Mouse (Mus musculus) left cerebral cortex, adult 2 months (tissue): Measurements from ENCODE around the gene Pxn. TPM values are rescaled to one million over a fixed set of nuclear protein-coding genes. Genes with fewer than 3 reads are reported as not detected.
"Not testable (repeated sequence)": the region's sequence is repeated elsewhere in the genome, so short reads cannot be mapped to it uniquely, and the experiment has no call there.

Source experiments
- DNase-seq, 2 experiments: peaks; one replicate each; pipeline ENCODE4 v3.0.0; 2021 to 2022; ENCODE audit warnings: low spot score in 2 of 2, mixed read lengths in 1 of 2; ENCODE audit errors: extremely low spot score in 1 of 2
- H3K27ac ChIP-seq: fragments of 200-600 bp; 2 replicates; pipeline ENCODE4 v1.8.1; 2022
- H3K4me3 ChIP-seq: fragments of 200-600 bp; 2 replicates; pipeline ENCODE4 v1.8.1; 2022
- CTCF ChIP-seq: fragments of 200-600 bp; IDR thresholded peaks from 2 replicates; pipeline ENCODE4 v1.8.1; 2022; ENCODE audit warnings: antibody characterized with exemption, mild to moderate bottlenecking, moderate library complexity
- intact Hi-C: fragments of 180-260 bp; cut with DNase I; formaldehyde crosslinking; loops from one replicate; pipeline ENCODE4 v1.15.1; 2025
- total RNA-seq, 2 experiments: library from RNA; stranded (reverse); gene quantifications; 2 replicates each; pipeline ENCODE4 v1.2.3; 2021

Pxn gene
- total RNA-seq, 2 experiments from 2014 or later, result 22.8 to 25.7 TPM

GRCm38 (mm10) chr5:115487942-115488580, 18.4 kb upstream of the Pxn start:
- Histone ChIP-seq H3K4me3 (no peak overlapping the region), H3K27ac (peak overlapping the region; percentile 100; the same call in 1 of the 2 replicates)
- no peak for DNase-seq
- intact Hi-C loops, result no loop called here
- no peak; the same call in 1 of the 2 replicates for TF ChIP-seq CTCF

GRCm38 (mm10) chr5:115488841-115489698, 17.4 kb upstream of the Pxn start:
- H3K27ac ChIP-seq, result peak overlapping the region; percentile 100
- TF ChIP-seq CTCF, result no peak
- peak overlapping the region; percentile 59 for H3K4me3 ChIP-seq
- intact Hi-C loops, result no loop called here
- peak; percentile 75 to 77 for DNase-seq

GRCm38 (mm10) chr5:115489699-115490637, 16.5 kb upstream of the Pxn start:
- Histone ChIP-seq H3K27ac (peak overlapping the region; percentile 100), H3K4me3 (peak overlapping the region; percentile 59)
- intact Hi-C loops, result no loop called here
- DNase-seq, result peak; percentile 81
- no peak for TF ChIP-seq CTCF

- TF ChIP-seq CTCF, result no peak
- no peak overlapping the region for H3K27ac ChIP-seq
These were observed 15.9 kb upstream of the Pxn start for GRCm38 (mm10) chr5:115490638-115491000.

GRCm38 (mm10) chr5:115491076-115491475, 15.4 kb upstream of the Pxn start:
- DNase-seq, result no peak
- Histone ChIP-seq H3K4me3 (no peak overlapping the region), H3K27ac (no peak overlapping the region)
- TF ChIP-seq CTCF, result peak; percentile 18
- intact Hi-C loops, result no loop called here

More at GRCm38 (mm10) chr5:115490638-115491000, 15.9 kb upstream of the Pxn start:
- DNase-seq, result no peak
- intact Hi-C loops, result no loop called here
- peak overlapping the region; percentile 59; the same call in 1 of the 2 replicates for H3K4me3 ChIP-seq

- no peak for TF ChIP-seq CTCF
- intact Hi-C loops, result no loop called here
- peak overlapping the region; percentile 3; the same call in 1 of the 2 replicates for H3K27ac ChIP-seq
- DNase-seq, result no peak
- no peak overlapping the region; the same call in 1 of the 2 replicates for H3K4me3 ChIP-seq
These were observed 14.6 kb upstream of the Pxn start for GRCm38 (mm10) chr5:115491771-115492322.

GRCm38 (mm10) chr5:115492711-115493335, 13.7 kb upstream of the Pxn start:
- Histone ChIP-seq H3K4me3 (no peak overlapping the region), H3K27ac (no peak overlapping the region)
- TF ChIP-seq CTCF, result no peak
- no peak for DNase-seq
- intact Hi-C loops, result no loop called here

- Histone ChIP-seq H3K27ac (no peak overlapping the region), H3K4me3 (no peak overlapping the region)
- no peak for TF ChIP-seq CTCF
- intact Hi-C loops, result no loop called here
- DNase-seq, result no peak
These were observed 13.0 kb upstream of the Pxn start for GRCm38 (mm10) chr5:115493441-115493840.

GRCm38 (mm10) chr5:115495618-115496017, 10.9 kb upstream of the Pxn start:
- intact Hi-C loops, result not testable (repeated sequence)

GRCm38 (mm10) chr5:115497033-115497432, 9.4 kb upstream of the Pxn start:
- TF ChIP-seq CTCF, result no peak
- DNase-seq, result no peak
- intact Hi-C loops, result no loop called here
- Histone ChIP-seq H3K27ac (no peak overlapping the region), H3K4me3 (no peak overlapping the region)

More at GRCm38 (mm10) chr5:115495618-115496017, 10.9 kb upstream of the Pxn start:
- DNase-seq, H3K4me3 ChIP-seq, H3K27ac ChIP-seq: not testable (repeated sequence)
